Mouse (Mus musculus) megakaryocyte progenitor cell, adult 5-6 weeks (primary cell): Measurements from ENCODE around the gene Oxnad1. TPM values are rescaled to one million over a fixed set of nuclear protein-coding genes. Genes with fewer than 3 reads are reported as not detected.

ENCODE experiments used
- ATAC-seq: replicated peaks from 2 replicates; pipeline ENCODE4 v1.8.0; 2016; ENCODE audit warnings: mild to moderate bottlenecking, moderate TSS enrichment, inconsistent platforms; ENCODE audit not compliant: poor library complexity
- total RNA-seq, 2 experiments: library from RNA; stranded (forward) in 1 of 2; stranded (reverse) in 1 of 2; fragments of 157-497, 149-512 nt in 1 of 2; fragments of 200-1000 nt in 1 of 2; gene quantifications; 2 replicates each; pipeline versions ENCODE4 v1.2.3 to v1.2.4; 2015 to 2017

Oxnad1 gene
- total RNA-seq (2015) = 8.3 and 14.9 TPM in 2 replicates
- 36.2 and 45.2 TPM in 2 replicates for total RNA-seq (2017)

DNA sequence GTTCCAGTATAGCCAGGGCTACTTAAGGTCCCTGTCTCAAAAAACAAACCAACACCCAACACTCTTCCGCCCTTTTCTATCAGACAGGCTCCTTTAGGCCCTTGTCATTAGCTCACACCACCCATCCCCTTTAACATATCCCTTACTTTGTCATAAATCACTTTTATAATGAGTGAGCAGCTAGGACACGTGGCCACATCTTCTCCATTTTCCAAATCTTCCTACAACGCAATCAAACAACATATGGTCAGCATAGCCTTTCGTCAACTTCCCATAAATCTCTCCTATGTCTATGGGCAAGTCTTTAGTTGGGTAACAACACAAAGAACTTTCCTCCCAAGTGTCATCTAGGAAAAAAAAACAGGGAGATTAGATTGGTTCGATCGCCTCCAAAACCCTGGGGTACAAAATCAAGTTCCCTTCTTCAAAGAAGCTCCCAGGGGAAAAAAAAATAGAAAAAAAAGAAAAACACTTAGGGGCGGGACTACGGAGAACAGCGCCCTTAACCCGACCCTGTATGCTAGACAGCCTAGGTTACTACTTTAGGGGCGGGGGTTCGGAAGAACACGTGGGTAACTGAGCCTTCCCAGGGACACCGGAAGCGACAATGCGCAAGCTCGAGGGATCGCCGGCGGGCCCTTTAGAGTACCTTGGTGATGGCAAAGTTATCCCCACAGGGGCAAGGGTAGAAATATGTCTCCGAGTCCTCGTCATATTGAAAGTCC, at the start of gene Oxnad1:
Gene Oxnad1, plus strand, starts transcription at position 614 of the 725 bp plus-strand sequence.
- ATAC-seq = peak; percentile 86

DNA sequence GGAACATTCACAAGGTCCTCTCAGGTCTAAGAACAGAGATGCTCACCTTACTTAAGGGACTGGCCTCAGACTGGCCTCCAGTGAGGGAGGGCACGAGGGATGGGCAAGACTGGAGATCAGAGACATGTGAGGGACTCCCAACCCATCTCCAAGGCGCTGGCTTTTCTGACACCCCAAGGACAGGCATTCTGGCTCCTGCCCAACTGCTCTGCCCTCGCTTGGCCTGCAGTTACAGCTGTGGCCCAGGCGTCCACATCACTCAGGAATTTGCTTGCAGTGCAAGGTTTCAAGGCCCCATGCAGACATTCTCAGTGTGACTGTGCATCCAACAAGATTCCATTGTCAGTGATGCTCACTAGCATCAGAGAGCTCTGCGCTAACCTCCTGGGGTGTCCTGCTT, 48.7 kb upstream of the Oxnad1 start:
- no peak for ATAC-seq

DNA sequence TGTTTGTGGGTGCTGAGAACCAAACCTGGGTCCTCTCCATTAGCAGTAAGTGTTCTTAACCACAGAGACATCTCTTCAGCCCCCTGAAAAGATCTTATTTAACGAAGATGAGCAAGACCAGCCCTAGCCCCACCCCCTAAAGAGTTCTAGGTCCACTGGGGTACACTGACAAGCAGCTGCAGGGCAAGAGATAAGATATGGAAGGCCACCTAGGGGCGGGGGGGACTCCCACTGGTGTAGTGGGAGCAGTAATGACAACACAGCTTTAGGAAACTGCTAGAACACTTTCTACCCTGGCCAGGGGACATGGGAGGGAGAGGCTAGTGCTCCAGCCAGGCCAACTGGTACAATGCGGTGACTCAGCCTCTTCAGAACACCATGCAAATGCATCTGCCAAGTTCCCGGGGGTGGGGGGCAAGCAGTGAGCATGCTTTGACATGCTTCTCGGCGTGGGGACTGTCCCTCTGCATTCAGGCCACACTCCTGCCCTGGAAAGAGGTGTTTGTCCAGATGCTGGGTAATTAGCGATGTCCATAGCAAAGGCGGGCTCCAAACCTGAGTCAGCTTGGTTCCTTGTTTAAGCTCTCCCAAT, 47.4 kb upstream of the Oxnad1 start:
- ATAC-seq = peak; percentile 64

DNA sequence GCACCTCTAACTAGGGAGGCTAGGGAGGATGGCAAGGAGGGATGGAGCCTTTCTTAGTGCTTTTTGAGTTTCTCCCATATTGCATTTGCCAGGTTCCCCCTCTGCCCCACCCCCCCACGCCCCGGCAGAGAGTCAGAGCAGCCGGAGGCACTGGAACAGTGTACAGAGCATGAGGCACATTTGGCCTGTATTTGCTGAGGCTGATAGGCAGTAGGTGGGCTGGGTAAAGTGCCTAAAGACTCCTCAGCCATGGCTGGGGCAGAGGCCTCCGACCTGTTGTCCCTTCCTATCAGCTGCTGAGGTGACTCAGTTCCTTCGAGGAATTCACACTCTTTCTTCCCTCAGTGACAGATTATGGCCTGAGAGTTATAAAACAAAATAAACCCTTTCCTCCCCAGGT, 43.1 kb upstream of the Oxnad1 start:
- no peak for ATAC-seq

DNA sequence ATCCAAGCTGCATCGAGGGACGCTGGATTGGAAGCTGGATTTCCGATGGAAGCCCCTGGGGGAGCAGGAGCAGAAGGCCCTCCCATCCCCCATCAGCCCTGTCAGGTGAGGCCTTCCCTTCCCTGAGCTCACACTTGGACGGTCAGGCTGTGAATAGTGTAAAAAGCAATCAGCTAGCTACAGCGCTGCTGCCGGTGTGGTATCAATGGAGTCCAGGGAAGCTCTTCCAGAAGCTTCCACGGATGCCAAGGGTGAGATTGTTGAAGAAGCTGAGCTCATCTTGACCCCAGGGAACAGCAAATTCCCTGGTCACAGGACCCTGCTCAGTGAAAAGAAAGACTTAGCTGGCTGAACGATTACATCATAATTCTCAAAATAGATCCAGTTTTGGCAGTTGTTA, 38.8 kb upstream of the Oxnad1 start:
- no peak for ATAC-seq

DNA sequence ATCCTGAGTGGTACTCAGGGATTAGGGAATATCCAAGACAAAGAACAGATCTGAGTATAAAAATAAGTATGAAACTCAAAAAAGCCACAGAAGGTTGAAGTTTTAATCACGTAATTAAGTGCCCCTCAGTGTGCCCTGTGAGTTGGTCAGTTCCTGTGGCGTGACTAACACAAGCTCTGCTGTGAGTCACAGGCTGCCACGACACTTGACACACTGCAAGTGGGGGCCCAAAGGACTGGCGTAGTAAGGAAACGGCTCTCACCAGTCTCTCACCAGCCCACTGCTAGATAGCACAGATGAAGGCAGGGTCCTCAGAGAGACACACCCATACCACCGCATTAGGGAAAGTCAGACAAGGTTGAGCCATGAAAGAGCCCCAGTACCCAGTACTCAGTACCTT, 35.0 kb upstream of the Oxnad1 start:
- no peak for ATAC-seq

DNA sequence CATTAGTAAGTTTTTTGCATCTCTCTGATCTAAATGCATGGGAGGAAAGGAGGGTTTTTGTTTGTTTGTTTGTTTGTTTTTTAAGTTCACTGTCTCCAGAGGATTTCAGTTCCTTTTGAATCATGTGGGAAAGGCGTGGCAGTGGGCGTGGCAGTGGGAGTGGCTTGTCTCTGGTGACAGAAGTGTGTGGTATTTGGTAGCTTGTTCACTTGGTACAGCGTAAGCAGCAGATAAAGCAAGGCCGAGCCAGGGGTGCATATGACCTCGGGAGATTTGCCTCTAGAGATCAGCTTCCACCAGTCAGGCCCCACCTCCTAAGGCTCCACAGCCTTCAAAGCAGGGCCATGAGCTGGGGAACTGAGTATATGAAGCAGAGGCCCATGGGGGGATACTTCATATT, 31.3 kb upstream of the Oxnad1 start:
- ATAC-seq = no peak

DNA sequence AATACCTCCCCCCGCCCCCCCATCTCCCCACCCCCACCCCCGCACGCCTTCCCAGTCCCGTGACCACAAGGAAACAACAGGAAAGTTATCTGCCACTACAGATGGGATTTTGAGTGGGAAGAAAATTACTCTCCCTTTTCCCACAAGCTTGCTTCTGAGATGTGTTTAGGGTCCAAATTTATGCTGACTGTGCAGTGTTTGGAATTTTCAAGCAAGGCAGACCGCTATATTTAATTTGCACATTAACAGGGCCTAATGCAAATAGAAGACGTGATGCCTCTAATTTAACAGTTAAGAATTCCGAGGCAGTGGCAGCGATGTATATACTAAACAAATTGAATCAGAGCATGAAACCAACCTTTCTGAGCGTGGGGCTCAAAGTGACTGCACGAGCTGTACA, 30.4 kb upstream of the Oxnad1 start:
- ATAC-seq = no peak

DNA sequence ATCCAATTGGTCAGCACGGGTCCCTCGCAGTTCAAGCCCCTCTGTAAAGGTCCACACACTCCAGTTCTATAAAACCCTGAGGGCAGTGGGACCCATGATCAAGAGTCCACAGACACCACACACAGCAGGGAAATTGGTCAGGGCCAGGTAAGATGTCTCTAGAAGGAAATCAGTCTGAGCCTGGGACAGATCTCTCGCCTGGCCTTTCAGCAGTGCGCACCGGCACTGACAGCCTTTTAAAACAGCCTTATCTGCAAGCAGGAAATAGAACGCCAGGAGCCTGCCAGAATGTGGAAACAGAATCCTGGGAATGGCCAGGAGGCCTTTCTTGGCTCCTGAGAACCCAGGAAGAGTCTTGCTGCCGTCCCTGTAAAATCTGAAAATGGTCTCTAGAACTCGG, 29.4 kb upstream of the Oxnad1 start:
- ATAC-seq = no peak

DNA sequence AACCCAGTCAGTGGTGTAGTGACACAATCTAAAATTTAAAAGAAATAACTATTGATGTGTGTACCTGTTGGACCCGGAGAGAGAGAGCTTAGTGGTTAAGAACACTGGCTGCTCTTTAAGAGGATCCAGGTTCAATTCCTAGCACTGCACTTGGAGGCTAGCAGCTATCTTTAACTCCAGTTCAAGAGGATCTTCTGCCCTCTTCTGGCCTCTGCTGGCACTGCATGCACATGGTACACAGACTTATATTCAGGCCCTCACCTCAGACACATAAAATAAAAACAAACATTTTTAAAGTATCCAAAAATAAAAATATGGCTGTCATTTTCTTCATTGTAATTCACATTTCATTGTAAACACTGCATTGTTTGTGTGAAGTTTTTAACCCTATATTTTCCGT, 28.5 kb upstream of the Oxnad1 start:
- ATAC-seq = no peak

DNA sequence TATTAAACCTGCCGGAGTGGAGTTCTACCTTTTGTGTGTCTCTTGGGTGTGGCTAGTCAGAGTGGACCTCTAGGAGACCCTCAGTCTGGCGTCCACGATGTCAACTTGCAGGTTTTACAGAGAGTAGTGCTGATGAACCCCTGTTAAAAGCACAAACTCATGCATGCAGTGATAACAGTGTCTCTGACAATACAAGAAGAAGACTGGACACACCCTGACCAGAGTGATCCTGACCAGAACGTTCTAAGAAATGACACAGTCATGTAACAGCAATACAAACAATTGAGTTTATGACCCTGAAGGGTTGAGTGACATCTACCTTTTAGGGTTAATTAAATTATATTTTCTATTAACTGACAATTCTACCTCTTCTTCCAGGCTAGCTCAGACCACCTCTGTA, 27.5 kb upstream of the Oxnad1 start:
- ATAC-seq = no peak

DNA sequence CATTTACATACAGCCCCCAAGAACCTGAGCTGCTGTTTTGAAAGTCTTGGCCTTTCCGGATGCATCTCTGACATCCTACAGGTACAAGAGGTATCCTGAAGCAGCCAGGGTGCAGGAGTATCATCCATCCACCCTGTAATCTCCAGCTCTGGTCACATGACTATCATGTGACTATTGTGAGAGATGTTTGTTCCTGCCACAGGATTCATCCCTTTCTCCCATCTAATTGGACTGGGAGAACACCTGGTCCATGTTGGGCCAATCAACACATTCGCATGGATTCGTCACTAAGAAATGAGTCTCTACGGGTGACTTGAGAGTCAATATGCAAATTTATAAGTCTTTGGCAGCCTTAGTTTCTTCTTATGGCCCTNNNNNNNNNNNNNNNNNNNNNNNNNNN, 23.8 kb upstream of the Oxnad1 start:
- ATAC-seq = no peak

DNA sequence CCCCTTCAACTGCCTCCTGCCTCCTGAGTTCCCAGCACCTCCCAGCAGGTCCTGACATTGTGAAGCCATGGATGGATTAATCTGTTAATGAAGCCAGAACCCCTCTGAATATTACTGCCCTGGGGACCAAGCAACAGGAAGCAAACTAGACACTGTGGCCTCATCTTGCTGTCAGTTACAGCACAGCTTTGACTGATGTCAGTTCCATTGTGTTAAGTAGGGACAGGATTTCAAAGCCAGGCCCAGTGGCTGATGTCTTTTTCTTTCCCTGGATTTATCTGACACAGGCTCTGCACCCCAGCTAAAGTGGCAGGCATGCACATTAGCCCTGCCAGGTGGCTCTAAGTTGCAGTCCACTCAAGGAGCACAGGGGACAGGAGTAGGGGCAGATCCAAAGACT, 12.4 kb upstream of the Oxnad1 start:
- no peak for ATAC-seq

DNA sequence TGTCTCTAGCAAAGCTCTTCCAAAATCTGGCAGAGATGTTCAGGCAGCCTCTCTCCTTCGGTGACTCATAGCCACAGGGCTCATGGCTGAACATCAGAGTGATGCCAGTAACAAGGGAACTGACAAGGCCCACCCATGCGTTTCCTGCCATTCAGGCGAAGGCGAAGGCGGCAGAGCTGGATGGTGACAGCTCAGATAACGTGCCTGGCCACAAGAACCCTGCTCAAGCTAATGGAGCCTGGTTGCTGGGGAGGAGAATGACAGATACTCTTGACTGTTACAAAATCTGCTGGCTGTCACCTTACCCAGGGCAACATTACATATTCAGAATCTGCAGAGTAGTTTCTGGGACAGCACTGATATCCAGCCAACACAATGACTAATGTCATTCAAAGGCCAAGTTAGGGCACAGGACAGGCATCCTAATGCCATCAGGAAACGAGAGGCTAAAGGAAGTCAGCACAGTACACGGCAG, 11.9 kb upstream of the Oxnad1 start:
- peak; percentile 77 for ATAC-seq

DNA sequence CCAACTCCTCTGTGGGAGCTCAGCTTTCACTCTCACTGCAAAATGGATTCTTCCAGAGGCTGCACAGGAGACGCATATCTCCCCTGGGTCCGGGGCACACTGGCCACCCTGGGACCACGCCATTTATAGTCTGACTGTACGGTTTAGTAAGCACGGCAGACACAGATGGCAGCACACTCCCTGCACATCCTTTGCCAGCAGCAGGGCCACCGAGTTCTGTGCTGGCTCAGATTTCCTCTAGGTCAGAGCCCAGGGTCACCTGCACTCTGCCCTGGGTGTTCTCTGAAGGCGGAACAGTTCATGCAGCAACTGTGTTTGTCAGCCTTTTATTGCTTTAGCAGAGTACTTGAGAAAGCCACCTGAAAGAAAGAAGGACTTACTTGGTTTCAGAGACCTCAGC, 11.3 kb upstream of the Oxnad1 start:
- ATAC-seq = no peak

DNA sequence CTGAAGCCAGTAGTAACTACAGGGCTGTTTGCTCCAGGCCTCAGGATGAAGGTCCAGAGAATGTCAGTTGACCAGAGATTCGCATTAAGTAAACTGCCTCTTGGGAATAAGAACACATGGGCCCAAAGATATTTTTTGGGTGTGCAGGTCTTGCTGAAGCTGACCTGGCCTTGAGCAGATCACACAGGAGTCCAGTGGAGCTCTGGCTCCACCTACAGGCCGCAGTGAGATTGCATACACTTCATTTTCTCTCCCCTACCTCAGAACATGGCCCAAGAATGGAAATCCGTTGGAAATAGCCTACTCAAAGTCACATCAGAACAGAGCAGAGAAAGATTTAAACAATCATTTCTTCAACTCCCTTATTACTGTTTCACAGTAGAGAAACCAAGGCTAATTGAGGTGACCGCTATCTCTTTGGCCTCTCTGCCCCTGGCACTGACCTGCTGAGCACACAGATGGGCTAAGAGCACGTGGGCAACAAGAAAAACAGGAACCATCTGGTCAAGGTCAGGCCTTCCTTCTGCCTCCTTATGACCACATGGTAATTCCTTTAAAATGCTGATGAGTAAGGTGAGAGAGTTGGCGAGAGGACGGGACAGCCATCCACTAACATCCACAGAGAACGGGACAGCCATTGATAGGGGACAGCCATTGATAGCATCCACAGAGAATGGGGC, 8.1 kb upstream of the Oxnad1 start:
- ATAC-seq = peak; percentile 83

DNA sequence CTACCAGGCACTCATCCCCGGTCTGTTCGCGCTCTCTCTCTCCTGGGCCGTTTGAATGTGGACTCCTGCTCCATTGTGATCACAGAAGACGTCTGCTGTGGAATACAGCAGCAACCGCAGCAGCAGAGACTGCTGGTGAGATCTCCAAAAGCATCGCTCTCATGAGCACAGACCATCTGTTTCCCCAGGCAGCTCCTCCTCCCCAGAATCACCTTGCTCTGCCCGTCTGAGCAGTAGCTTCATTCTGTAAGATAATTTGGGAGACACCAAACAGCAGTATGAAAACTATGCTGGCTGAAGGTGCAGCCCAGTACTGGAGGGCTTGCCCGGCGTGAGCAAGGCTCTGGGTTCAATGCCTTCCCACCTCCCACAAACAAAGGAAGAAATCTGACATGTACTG, 4.1 kb upstream of the Oxnad1 start:
- no peak for ATAC-seq

DNA sequence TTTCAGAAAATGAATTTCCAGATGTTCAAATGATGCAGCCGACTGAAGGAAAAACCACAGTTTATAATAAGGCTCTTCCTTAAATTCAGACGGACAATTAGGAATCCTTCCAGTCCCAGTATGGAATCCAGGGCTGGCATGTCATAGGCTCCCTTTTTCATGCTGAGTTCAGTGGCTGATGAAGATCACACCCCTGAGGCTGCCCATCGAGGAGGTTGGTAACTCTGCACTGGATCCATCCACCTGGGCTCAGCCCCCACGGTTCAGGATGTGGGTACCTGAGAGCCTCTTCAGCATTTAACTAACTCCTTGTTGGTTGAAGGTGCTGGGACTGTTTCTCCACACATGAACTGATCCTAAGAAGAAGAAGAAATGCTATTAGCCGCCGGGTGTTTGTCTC, 2.3 kb upstream of the Oxnad1 start:
- no peak for ATAC-seq

DNA sequence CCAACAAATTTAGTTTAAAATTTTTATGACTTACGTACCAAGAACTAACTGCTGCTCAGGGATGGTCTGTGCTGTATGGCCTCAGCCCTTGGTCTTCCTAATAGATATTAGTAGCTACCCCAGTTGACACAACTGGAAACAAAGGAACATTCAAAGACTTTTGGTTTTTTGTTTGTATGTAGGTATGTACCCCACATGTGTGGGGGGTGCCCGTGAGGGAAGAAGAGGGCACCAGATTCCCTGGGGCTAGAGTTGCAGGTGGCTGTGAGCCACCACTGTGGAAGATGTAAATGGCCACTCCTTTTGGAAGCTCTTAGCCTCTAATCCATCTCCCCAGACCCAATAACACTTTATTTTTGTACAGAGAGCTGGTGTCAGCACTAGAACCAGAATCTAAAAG, 1.7 kb upstream of the Oxnad1 start:
- ATAC-seq = no peak

DNA sequence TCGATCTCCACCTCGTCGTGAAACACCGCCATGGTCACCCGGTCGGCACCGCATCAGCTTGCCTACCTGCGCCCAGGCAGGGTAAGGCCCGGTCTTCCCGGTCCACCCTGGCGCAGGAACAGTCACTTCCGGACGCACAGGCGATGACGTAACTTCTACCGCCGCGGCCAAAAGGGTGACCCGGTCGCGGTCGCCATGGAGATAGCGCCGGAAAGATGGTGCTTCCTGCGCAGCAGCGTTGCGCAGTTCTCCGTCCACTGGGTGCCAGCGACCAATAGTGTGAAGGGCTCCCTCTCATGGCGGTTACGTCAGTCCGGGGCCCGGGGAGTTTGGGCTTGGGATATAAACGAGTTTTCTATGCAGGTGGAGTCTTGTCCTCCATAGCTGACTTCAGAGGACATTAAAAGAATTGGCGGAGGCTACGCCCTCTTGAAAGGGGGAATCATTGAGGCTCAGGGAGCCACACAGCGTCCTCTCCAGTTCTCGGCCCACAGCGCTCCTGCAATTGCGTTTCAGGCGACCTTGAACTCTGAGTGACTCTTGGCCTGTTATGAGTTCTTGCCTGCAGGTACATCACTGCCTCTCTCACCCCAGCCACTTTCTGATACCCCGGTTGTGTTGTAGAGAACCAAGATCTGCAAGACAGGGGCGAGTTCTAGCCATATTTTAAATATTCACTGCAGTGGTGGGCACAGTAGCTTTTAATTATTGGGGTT, 470 bp downstream of the Oxnad1 start, which contains the start of gene Dph3:
Gene Dph3, minus strand, starts transcription at position 244 of the 716 bp plus-strand sequence.
- ATAC-seq = peak; percentile 90

DNA sequence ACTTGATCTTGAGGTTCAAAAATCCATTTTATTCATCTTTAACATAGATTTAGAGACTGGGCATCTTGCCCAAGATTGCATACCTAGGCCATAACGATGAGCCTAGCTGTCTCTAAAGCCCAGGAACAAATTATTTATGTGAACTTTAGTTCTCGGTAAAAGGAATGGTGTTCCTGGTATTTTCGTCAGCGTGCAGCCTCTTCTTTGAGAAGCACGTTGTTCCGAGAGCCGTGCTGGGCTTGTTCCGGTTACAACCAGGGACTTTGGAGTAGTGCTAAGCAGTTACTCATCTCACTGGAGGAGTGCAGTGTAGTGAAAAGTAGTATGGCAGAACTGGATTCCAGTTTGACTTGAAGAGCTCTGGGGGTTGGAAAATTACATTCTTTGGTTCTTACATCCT, 1.1 kb downstream of the Oxnad1 start:
- no peak for ATAC-seq
